Mouse (Mus musculus) thymus, postnatal 14 days (tissue): Measurements from ENCODE around the gene Ppp2r2c.

Source experiments
- DNase-seq: peaks from one replicate; pipeline ENCODE4 v3.0.0; 2021

The Ppp2r2c gene

DNA sequence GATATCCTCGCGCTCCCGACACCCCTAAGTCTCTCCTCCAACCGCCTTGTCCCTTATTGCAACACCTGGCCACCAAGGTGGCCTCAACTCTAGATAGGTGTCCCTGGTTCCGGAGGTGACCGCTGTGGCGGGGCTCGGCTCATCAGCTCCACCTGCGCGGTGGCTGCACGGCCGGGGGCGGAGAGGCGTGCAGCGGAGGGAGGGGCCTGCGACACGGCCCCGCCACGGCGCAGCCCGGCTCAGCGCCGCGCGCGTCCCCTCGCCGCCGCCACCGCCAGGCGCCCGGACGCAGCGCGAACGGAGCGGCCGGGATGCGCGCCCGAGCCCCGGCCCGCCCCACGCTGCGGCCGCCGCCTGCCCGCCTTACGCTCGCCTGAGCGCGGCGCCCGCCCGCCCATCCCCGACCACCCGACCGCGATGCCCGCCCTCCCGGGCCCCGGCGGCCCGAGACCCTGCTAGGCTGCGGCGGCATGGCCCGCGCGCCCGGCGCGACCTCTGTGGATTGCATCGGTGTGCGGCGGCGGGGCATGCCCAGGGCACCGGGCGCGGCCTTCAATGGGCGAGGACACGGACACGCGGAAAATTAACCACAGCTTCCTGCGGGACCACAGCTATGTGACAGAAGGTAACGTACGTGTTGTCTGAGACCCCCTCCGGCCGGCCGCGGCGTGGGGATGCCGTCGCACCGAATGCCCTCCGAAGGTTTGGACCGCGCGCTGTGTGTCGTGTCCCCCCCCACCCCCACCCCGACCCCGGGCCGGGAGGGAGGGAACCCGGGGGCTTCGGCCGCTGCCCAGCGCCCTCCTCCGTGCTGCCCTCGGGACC, at the start of gene Ppp2r2c:
Gene Ppp2r2c, plus strand, starts transcription at position 248 of the 825 bp plus-strand sequence.
- DNase-seq: no peak

DNA sequence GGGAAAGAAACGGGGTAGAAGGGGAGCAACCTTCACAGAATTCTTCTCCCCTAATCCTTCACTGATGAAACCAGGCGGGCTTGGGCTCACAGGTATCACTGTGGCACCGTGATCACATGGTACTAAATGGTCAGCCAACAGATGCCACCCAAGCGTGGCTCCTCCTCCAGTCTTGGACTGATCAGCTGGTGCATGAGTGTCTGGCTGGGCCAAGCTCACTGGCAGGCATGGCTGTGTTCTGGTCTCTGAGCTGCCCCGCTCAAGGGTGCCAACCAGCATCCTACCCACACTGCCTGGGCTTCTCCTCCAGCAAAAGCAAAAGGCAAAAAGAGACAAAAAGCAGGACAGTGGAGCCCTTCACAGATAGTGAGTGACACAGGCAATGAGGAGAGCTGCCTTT, 48.6 kb upstream of the Ppp2r2c start:
- DNase-seq: no peak

DNA sequence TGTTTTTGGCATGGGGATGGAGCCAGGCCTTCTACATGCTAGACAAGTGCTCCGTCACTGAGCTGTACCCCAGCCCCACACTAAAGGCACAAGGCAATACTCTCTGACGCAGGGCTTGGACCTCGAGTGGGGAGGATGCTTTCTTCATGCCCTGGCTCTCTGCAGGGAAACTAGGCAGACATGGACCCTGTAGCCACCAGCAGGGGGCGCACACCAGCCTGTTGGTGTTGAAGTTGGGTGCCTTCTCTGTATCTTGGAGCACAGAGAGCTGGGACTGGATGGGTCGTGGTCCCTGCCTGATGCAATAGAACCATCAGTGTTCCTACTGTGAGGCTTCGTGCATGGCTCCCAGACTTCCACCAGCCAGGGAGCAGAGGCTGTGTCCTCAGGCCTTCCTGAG, 48.2 kb upstream of the Ppp2r2c start:
- peak; percentile 58 for DNase-seq

DNA sequence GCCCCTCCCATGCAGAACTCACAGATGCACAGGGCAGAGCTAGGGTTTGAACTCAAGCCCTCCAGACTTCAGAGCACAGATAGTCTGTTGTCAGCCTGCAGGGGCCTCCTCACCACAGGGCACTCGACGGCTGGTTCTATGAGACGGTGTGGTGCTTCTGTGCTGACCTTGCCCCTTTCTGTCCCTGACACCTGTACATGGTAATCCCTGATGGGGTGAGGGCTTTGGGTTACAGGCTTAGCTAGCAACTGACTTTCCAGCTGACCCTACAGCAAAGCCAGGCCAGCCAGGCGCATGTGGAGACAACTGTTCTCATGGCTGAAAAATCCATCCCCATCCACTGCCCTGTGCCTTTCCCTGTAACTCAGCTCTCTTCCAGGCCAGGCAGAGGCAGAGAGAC, 45.4 kb upstream of the Ppp2r2c start:
- DNase-seq: no peak

DNA sequence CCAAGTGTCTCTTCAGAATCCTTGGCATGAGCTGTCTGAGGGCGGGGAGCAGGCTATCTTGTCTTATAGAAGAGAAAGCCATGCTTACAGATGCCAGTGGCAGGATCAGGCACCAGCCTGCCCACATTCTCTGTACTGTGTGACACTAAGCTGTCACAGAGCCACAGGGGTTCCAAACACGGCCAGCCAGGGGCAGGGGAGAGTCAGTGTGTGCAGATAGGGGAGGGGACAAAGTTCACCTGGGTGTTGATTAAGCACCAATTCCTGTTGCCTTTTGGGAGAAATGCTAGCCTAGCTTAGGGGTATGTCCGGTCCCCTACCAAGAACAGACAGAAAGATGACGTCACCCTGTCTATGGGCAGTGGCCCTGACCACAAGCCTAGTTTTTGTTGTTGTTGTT, 39.2 kb upstream of the Ppp2r2c start:
- DNase-seq: no peak

DNA sequence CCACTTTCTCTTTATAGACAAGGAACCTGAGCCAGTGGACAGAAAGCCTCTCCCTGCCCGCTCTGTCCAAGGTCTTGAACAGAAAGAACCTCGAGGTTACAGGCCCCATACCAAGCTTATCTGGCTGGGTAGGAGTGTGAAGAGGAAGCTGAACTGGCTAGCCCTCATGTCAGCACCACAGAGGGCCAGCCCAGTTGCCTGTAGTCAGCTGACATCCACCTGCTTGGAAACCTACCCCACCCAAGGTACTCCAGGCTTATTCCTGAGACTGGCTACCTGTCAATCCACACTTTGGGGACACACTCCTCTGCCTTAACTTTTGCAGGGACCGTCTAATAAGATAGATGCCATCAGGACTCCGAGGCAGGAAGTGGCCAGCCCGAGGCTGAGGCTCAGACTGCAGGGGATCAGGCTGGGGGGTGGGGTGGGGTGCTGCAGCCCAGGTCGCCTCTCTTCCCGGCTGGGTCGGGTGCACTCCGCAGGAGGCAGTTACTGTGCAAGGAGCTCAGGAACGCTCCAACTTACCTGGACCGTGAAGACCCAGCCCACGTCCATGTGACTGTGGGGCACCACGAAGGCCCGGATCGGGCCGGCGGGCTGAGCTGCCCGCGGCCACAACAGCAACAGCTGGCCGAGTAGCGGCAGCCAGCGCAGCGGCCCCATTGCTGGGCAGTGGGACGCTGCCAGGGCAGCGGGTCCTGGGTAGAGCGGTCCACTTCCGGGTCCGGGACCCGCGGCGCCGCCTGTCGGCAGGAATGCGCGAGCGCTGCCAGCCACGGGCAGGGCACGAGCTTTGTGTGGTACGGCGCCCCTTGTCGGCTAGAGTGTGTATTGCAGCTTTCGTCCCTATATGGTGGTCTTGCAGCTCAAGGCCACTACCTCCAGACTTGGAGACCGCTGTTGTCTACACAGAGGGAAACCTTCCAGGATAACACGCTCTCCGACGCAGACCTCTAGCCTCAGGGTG, 38.1 kb upstream of the Ppp2r2c start, which contains the start of gene Man2b2:
Gene Man2b2, minus strand, starts transcription at position 741 of the 967 bp plus-strand sequence.
- DNase-seq: peak; percentile 92

DNA sequence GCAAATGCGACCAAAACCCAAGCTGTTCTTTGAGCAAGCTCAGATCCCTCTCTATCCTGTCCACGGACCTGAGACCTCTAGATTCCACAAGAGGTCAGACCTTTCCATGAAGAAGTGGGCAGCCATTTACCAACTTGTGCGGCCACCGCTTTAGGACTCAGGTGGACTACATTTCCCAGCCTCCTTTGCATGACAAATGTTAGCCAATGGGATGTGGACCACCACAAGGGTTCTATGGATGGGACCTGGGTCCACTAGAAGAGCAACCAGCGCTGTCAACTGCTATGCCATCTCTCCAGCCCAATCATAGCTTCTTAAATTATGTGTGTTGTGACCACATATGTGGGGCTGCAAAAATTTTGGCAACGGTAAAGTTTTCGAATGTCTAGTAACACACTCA, 37.0 kb upstream of the Ppp2r2c start:
- no peak for DNase-seq

DNA sequence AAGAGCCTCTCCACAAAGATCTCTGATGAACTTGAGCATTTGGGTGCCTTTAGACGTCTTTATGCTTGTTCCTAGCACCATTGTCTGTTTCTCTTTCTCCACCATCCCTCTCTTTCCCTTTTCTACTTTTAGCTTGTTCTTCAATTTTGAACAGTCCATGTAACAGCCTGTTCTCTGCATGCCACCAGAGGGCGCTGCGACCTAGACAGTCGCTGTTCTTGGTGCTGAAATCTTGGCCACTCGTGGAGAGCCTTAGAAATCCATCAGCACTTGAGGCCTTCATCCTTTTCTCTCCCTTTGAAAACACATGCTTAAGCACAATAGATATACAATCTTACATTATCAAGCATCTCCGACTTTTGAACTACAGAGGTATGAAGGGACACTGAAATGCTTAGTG, 32.4 kb upstream of the Ppp2r2c start:
- DNase-seq: peak; percentile 64

DNA sequence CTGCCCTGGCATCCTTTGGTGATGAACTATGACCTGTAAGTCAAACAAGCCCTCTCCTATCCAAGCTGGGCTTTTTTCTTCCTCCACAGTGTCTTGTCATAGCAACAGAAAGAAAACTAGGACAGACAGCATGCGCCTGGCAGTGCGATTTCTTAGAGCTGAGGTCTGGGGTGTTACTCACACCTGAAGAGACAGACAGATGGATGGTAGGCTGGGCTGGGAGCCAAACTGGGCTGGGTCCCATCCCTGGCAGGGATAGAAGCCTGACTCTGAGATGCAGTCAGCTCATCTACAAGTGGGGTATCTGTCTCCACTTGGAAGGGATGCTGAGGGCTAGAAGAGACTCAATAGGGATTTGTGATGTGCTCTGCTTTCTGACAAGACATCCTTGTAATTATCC, 29.3 kb upstream of the Ppp2r2c start:
- no peak for DNase-seq

DNA sequence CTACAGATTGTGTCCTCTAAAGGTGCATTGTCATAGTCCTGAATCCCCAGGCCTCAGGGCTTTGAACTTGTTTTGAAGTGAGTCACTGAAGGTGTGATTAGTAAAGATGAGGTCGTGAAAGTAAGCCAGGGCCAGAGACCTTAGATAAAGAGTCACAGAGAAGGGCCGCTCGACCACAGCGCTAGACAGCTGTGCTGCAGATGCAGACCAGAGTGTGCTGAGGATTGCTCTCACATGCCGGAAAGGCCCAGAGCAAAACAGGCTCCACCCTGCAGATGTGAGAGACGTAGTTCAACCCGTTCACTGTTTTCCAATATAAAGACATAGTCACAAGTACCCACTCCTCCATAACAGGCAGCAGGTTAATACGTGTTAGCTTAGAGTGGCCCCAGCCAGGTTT, 28.7 kb upstream of the Ppp2r2c start:
- no peak for DNase-seq

DNA sequence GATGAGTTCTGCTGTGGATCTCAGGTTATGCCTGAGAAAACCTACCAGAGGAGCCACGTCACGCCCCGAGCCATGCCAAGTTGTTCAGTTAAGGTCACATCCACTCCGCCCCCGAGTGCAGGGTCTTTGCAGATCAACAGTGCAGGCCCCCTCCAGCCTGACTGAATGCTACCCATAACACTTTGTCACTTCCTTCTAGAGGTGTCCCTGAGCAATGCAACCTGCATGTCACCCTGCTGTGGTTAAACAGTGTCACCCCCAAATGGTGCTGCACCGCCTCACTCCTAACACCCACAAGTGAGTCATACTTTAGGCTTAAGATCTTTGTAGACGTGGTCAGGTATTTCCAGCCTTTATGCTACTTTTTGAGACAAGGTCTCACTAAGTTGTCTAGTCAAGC, 28.2 kb upstream of the Ppp2r2c start:
- DNase-seq: no peak

DNA sequence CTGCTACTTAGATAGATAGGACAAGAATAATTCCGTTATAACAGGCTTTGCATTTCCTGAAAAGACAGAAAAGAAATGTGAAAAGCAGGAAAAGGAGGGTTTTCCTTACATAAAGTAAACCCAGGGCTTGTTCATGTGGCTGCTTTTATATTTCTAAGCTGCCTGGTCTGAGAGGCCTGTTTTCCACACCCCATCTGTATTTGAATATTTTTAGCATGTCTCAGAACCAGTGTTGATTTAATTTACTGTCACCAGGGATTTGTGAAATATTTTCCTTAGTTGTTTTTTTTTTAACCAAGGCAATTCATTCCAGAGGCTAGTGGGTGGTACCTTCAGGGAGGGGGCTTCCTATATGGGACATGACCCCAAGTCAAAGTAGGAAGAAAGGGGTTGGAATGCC, 26.6 kb upstream of the Ppp2r2c start:
- DNase-seq: no peak

DNA sequence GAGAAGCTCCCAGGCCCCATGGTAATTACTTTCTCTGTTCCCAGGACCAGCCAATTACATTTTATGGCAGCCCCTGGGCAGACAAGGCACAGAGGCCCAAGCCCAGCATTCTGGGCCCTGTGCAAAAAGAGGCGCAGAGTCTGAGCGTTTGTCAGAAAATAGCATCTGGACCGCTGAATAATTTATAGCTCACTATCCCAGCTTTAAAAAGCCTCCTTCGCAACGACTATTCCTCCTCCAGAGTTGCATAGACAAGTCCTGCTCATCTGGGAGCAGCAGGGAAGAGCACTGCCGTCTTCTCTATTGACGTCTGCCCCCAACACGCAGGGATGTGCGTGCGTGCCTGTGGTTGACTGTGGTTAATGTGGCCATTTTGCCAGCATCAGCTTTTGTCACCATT, 23.8 kb upstream of the Ppp2r2c start:
- DNase-seq: no peak

DNA sequence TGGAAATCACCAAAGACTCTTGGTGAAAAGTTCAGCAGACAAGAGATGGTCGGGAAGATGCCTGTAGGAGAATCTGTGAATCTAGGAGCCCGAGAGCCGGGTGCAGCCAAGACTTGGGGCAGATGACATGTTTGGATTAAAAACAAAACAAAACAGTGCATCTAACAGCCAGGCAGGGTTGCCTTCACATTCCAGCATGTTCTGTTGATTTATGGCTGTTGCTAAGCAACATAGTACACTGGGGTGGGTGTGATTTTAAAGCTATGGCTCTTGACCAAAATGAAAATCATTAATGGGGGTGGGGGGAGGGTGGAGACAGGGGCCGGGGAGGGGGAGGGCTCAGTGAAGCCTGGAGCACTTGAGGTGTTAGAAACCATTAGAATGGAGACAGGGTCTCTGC, 16.7 kb upstream of the Ppp2r2c start:
- no peak for DNase-seq

DNA sequence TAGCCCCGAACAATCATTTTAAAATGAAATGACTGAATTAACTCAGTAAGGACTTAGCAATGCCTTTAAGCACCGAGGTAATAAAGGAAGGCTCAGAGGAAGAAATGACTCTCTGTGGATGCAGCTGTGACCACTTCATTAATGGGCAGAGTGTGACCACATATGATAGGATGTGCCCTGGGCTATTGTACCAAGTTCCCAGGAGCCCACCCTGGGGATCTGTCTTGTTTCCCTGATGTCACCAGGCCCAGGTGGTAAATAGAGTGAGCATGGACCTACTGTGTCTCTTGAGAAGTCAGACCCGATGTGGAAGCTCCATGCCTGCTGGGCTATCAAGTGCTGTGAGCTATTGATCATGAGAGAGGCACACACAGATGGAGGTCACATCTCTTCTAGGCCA, 13.1 kb upstream of the Ppp2r2c start:
- DNase-seq: no peak

DNA sequence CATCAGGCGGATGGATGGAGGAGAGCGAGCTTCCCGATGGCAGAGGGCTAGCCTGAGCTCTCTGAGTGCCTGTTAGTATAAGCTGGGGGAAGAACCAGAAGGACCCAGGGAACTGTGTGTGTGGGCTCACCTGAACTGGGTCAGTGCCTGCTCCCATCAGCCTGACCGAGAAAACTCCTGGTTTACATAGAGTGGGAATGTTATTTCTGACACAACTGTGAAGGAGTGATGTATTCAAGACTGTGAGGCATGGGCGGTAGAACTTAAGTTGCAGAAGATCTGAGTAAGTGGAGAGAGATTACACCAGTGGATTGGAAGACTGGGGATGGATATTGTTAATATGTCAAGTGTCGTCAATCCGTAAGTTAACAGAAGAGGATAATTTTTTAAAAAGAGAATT, 11.8 kb upstream of the Ppp2r2c start:
- no peak for DNase-seq

DNA sequence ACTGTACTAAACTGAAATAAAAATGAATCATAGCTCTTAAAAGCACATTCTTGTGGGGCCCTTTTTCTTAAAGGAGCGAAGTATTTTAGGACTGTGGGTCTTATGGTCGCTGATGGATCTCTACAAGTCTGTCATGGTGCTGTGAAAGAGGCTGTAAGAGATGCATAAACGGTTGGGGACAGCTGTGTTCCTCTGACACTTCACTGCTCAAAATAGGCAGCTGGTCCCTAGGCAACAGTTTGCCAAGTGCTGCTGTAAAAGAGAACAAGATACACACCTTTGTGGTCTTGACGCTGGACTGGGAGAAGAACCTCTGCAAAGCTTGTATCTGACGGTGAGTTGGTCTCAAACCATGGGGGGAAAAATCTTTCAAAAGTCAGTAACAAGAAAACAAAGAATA, 10.8 kb upstream of the Ppp2r2c start:
- no peak for DNase-seq

DNA sequence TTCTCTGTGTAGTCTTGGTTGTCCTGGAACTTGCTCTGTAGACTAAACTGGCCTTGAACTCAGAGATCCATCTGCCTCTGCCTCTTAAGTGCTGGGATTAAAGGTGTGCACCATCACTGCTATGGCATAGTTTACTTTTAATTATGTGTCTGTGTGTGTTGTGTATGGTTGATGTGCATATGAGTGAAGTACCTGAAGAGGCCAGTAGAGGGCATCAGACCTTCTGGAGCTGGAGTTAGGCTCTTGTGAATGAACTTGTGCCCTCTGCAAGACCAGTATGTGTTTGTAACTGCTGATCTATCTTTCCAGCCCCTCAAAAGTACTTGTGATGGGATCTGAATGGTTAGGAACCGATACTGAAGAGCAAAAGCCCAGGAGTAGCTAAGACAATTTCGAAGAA, 7.2 kb upstream of the Ppp2r2c start:
- DNase-seq: no peak

DNA sequence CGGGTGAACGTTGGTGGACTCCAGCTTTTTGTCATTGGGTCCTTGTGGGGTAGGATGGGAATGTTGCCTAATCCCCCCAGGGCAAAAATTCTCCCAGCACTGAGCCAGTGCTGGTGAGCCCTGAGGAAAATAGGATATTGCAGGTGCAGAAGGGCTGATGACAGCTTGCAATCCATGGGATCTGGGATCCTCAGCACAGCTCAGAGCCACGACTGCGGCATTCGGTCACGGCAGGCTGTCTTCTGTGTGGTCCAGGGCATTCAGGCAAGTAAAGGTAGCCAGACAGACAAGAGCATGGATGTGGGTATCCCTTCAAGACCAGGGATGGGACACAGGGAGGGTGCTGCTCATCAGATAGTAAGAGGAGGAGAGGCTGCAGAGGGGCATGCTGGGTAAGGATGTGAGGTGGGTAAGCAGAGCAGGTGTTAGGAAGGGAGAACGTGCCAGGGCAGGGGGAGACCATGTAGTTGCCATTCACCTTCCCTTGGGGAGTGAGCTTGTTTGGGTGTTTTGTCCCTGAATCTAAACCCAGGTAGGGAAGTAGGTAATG, 1.5 kb upstream of the Ppp2r2c start:
- no peak for DNase-seq

DNA sequence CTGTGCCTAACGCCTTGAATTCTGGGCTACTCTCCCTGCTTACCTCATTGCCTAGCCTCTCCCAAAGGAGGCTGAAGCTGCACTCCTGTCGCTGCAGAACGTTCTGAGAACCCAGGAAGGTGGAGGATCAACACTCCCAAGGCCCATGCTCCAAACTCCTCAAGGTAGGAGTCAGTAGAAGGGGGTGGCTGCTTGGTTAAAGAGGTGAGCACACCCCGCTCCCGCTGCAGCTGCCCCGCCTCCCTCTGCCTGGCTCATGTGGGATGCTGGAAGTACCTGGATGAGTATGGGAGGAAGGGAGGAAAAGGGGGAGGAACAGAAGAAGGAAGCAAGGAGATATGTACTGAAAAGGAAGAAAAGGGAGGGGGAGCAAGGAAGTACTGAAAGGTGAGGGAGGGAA, 752 bp upstream of the Ppp2r2c start:
- no peak for DNase-seq

DNA sequence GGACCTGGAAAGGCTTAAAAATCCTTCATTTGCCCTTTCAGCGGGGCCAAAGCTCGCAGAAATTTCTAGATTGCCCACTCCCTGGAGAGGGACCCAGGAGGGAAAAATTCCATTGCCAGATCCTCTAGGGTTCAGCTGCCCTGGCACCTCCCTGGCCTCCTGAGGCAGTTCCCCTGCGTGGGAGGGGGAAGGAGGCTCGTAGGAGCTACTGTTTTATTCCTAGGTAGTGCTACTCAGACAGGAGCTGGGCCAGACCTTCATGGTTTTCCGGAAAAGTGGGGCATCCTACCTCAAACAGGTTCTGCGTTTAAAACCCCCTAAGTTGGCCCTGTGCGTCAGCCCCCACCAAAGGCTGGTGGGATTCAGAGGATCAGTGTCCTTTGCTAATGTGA, 869 bp downstream of the Ppp2r2c start:
- DNase-seq: no peak

DNA sequence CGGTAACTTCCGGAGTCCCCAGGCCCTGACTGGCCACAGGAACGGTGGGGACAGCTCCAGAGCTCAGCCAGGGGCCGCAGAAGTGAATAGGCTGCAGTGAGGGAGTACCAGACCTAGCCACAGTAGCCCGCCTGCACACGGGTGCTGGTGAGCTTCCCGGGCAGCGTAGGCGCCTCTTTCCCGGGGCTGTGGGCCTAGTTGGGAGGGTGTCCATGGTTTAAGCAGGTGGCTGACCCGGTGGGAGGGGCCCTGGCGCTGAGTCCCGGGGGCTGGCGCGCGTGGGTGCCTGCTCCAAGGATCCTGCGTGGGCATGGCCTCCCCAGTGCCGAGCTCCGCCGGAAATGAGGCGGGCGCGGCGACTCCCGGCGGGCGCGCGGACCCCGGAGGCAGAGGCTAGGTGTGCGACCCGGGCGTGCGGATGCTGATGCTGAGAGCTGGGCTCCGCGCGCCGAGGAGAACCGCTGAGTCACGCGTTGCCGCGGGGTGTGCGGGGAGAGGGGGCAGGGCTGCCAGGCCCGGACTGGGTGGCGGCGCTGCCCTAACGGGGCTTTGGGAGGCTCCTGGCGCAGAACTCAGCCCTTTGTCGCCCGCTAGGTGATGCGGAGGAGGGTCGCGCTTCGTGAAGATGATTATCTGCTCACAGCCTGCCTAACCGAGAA, 1.4 kb downstream of the Ppp2r2c start:
- peak; percentile 4 for DNase-seq

DNA sequence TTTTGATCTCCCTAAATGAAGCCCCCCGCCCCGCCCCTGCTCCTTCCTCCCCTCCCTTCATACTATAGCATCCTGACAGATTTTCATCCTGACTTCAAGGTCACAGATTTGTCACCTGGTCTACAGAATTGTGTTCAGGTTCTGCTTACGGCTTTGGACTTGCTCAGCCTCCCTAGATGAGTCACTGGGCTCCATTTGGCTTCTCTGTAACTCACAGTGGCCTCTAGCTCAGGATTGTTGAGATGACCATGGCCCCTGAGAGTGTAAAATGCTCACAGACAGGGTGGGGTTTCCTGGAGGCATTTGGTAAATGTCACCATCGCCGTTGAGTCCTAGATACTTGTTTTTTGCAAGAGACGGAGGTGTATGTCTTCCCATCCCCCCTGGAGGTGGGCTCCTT, 2.6 kb downstream of the Ppp2r2c start:
- DNase-seq: no peak
